Mouse (Mus musculus): ENCODE results near the gene Zfp770. TPM values are rescaled to one million over a fixed set of nuclear protein-coding genes. Genes with fewer than 3 reads are reported as not detected.

The Zfp770 gene
- polyA plus RNA-seq, 1 experiment: 1.7 TPM

- Histone ChIP-seq H3K36me3 (ENCODE audit: control insufficient read depth, insufficient read depth) (peaks cover 48% of the 10 kb centered on the region), H3K4me3 (no peak overlapping the region), H3ac (ENCODE audit: control insufficient read depth, insufficient read length) (no peak overlapping the region), H3K4me2 (ENCODE audit: low read depth) (no peak overlapping the region), H3K79me2 (ENCODE audit: control insufficient read depth, insufficient read depth) (no peaks in the 10 kb centered on the region), H3K27me3 (ENCODE audit: control insufficient read depth, insufficient read depth, insufficient read length) (no peaks in the 10 kb centered on the region)
- TF ChIP-seq POLR2AphosphoS2 (IDR thresholded peaks at IDR 0.05; ENCODE audit: insufficient read length, low read depth) (no peak), MYOD1 (IDR thresholded peaks at IDR 0.05; ENCODE audit: control insufficient read depth in 1 of 3, insufficient read length in 2 of 3, low read depth in 2 of 3) (no peak), TCF3 (IDR thresholded peaks at IDR 0.05; ENCODE audit: insufficient read length, low read depth) (no peak), CEBPB (IDR thresholded peaks at IDR 0.05; ENCODE audit: insufficient read depth, poor library complexity, severe bottlenecking) (no peak), MYOG (IDR thresholded peaks at IDR 0.05; ENCODE audit: control insufficient read depth in 1 of 3, insufficient read depth in 1 of 3, insufficient read length in 2 of 3, low read depth in 2 of 3) (no peak), USF1 (IDR thresholded peaks at IDR 0.05; ENCODE audit: low read depth) (no peak), TCF12 (IDR thresholded peaks at IDR 0.05; ENCODE audit: insufficient read depth, poor library complexity, severe bottlenecking) (no peak), MAX (IDR thresholded peaks at IDR 0.05; ENCODE audit: low read depth) (no peak), SRF (IDR thresholded peaks at IDR 0.05; ENCODE audit: control insufficient read depth, insufficient read length, low read depth) (no peak), E2F4 (IDR thresholded peaks at IDR 0.05; ENCODE audit: insufficient read depth) (no peak), POLR2A (IDR thresholded peaks at IDR 0.05; ENCODE audit: insufficient read length, low read depth) (no peak), REST (IDR thresholded peaks at IDR 0.05; ENCODE audit: insufficient read depth, insufficient read length) (no peak)
Observed at GRCm38 (mm10) chr2:114146864-114147458, 54.3 kb downstream of the Zfp770 start.

- no peaks in the 10 kb centered on the region for H3K27me3 ChIP-seq (ENCODE audit: control insufficient read depth, insufficient read depth, insufficient read length)
- no peak overlapping the region for H3ac ChIP-seq (ENCODE audit: control insufficient read depth, insufficient read length)
- H3K4me3 ChIP-seq: no peak overlapping the region
- no peak overlapping the region for H3K4me2 ChIP-seq (ENCODE audit: low read depth)
- no peaks in the 10 kb centered on the region for H3K79me2 ChIP-seq (ENCODE audit: control insufficient read depth, insufficient read depth)
- TF ChIP-seq E2F4 (IDR thresholded peaks at IDR 0.05; ENCODE audit: insufficient read depth) (no peak), TCF12 (IDR thresholded peaks at IDR 0.05; ENCODE audit: insufficient read depth, poor library complexity, severe bottlenecking) (no peak), MYOG (IDR thresholded peaks at IDR 0.05; ENCODE audit: control insufficient read depth in 1 of 3, insufficient read depth in 1 of 3, insufficient read length in 2 of 3, low read depth in 2 of 3) (no peak), REST (IDR thresholded peaks at IDR 0.05; ENCODE audit: insufficient read depth, insufficient read length) (no peak), MAX (IDR thresholded peaks at IDR 0.05; ENCODE audit: low read depth) (no peak)
- H3K36me3 ChIP-seq (ENCODE audit: control insufficient read depth, insufficient read depth): peaks cover 48% of the 10 kb centered on the region
Observed at GRCm38 (mm10) chr2:114145315-114145801, 55.9 kb downstream of the Zfp770 start.

- no peak overlapping the region for H3ac ChIP-seq (ENCODE audit: control insufficient read depth, insufficient read length)
- H3K36me3 ChIP-seq (ENCODE audit: control insufficient read depth, insufficient read depth): peaks cover 47% of the 10 kb centered on the region
- H3K4me3 ChIP-seq: no peak overlapping the region
- peak overlapping the region; percentile 8 for H3K4me2 ChIP-seq (ENCODE audit: low read depth)
- H3K27me3 ChIP-seq (ENCODE audit: control insufficient read depth, insufficient read depth, insufficient read length): no peaks in the 10 kb centered on the region
- H3K79me2 ChIP-seq (ENCODE audit: control insufficient read depth, insufficient read depth): no peaks in the 10 kb centered on the region
- no peak for TF ChIP-seq TCF12 (IDR thresholded peaks at IDR 0.05; ENCODE audit: insufficient read depth, poor library complexity, severe bottlenecking)
- TF ChIP-seq REST (IDR thresholded peaks at IDR 0.05; ENCODE audit: insufficient read depth, insufficient read length): no peak
- no peak for TF ChIP-seq POLR2AphosphoS2 (IDR thresholded peaks at IDR 0.05; ENCODE audit: insufficient read length, low read depth)
- TF ChIP-seq MYOD1 (IDR thresholded peaks at IDR 0.05; ENCODE audit: control insufficient read depth in 1 of 3, insufficient read length in 2 of 3, low read depth in 2 of 3): no peak
- TF ChIP-seq SRF (IDR thresholded peaks at IDR 0.05; ENCODE audit: control insufficient read depth, insufficient read length, low read depth): no peak
- TF ChIP-seq MYOG (IDR thresholded peaks at IDR 0.05; ENCODE audit: control insufficient read depth in 1 of 3, insufficient read depth in 1 of 3, insufficient read length in 2 of 3, low read depth in 2 of 3): no peak
- no peak for TF ChIP-seq CEBPB (IDR thresholded peaks at IDR 0.05; ENCODE audit: insufficient read depth, poor library complexity, severe bottlenecking)
- no peak for TF ChIP-seq E2F4 (IDR thresholded peaks at IDR 0.05; ENCODE audit: insufficient read depth)
- TF ChIP-seq POLR2A (IDR thresholded peaks at IDR 0.05; ENCODE audit: insufficient read length, low read depth): no peak
- no peak for TF ChIP-seq USF1 (IDR thresholded peaks at IDR 0.05; ENCODE audit: low read depth)
Observed at GRCm38 (mm10) chr2:114144915-114145314, 56.4 kb downstream of the Zfp770 start.

- Histone ChIP-seq H3K36me3 (ENCODE audit: control insufficient read depth, insufficient read depth) (peaks cover 46% of the 10 kb centered on the region), H3K4me3 (no peak overlapping the region), H3K79me2 (ENCODE audit: control insufficient read depth, insufficient read depth) (no peaks in the 10 kb centered on the region), H3K4me2 (ENCODE audit: low read depth) (no peak overlapping the region), H3ac (ENCODE audit: control insufficient read depth, insufficient read length) (no peak overlapping the region), H3K27me3 (ENCODE audit: control insufficient read depth, insufficient read depth, insufficient read length) (no peaks in the 10 kb centered on the region)
- TF ChIP-seq REST (IDR thresholded peaks at IDR 0.05; ENCODE audit: insufficient read depth, insufficient read length) (no peak), TCF12 (IDR thresholded peaks at IDR 0.05; ENCODE audit: insufficient read depth, poor library complexity, severe bottlenecking) (peak; percentile 61), SRF (IDR thresholded peaks at IDR 0.05; ENCODE audit: control insufficient read depth, insufficient read length, low read depth) (no peak), MYOD1 (IDR thresholded peaks at IDR 0.05; ENCODE audit: control insufficient read depth in 1 of 3, insufficient read length in 2 of 3, low read depth in 2 of 3) (peak; percentile 53 to 70 (median 61)), MYOG (IDR thresholded peaks at IDR 0.05; ENCODE audit: control insufficient read depth in 1 of 3, insufficient read depth in 1 of 3, insufficient read length in 2 of 3, low read depth in 2 of 3) (peak in 2 of 3 experiments; percentile 30 to 51)
Observed at GRCm38 (mm10) chr2:114143842-114144241, 57.4 kb downstream of the Zfp770 start.

Other genes with a start within 250 kb of the Zfp770 start
- not detected for gene Gjd2, start 187.8 kb downstream of the Zfp770 start, polyA plus RNA-seq (2012; fragmentation: generic; extraction: Trizol)
- gene Actc1, start 147.9 kb downstream of the Zfp770 start, polyA plus RNA-seq (2012; fragmentation: generic; extraction: Trizol): 2,846 TPM
- gene Aqr, start 14.4 kb downstream of the Zfp770 start, polyA plus RNA-seq (2012; fragmentation: generic; extraction: Trizol): 18.4 TPM

Measured in myocyte (in vitro differentiated cells).